Mouse (Mus musculus) liver, postnatal 0 days (tissue): ENCODE measurements around the gene Anp32e. TPM values are rescaled to one million over a fixed set of nuclear protein-coding genes. Genes with fewer than 3 reads are reported as not detected.
A peak's percentile ranks its signal among the peaks of the same experiment; 100 is the strongest.
"Not testable (repeated sequence)": the region's sequence is repeated elsewhere in the genome, so short reads cannot be mapped to it uniquely, and the experiment has no call there.

Experiments
- ATAC-seq: fragments of 200-750 bp; cut with Nextera tagmentation; 2 replicates; pipeline ENCODE4 v1.8.0; 2017; ENCODE audit warnings: mild to moderate bottlenecking, moderate library complexity
- DNase-seq: peaks from one replicate; pipeline ENCODE4 v3.0.0-alpha.2; 2016
- H3K27ac ChIP-seq: fragments of 300-500 bp; sonication (generic); 2 replicates; pipeline ENCODE4 v1.5.1; 2014; ENCODE audit warnings: antibody characterized with exemption, moderate library complexity, mild to moderate bottlenecking, low read depth
- H3K27me3 ChIP-seq: fragments of 300-500 bp; sonication (generic); 2 replicates; pipeline ENCODE4 v1.6.1; 2014; ENCODE audit warnings: low read length, control low read depth, mixed read lengths; ENCODE audit not compliant: insufficient read depth
- H3K36me3 ChIP-seq: fragments of 300-500 bp; sonication (generic); replicated peaks from 2 replicates; pipeline ENCODE4 v1.6.1; 2014; ENCODE audit warnings: mild to moderate bottlenecking, control low read depth, low read length, moderate library complexity, mixed read lengths; ENCODE audit not compliant: insufficient read depth
- H3K4me1 ChIP-seq: fragments of 300-500 bp; sonication (generic); 2 replicates; pipeline ENCODE4 v1.6.1; 2014; ENCODE audit warnings: antibody characterized with exemption, mild to moderate bottlenecking, control low read depth; ENCODE audit not compliant: insufficient read depth
- H3K4me2 ChIP-seq: fragments of 300-500 bp; sonication (generic); 2 replicates; pipeline ENCODE4 v1.6.1; 2014; ENCODE audit warnings: low read depth, mild to moderate bottlenecking, low read length, moderate library complexity, mixed read lengths
- H3K4me3 ChIP-seq: fragments of 300-500 bp; sonication (generic); 2 replicates; pipeline ENCODE4 v1.5.1; 2014; ENCODE audit warnings: low read depth, low read length
- H3K9ac ChIP-seq: fragments of 300-500 bp; sonication (generic); replicated peaks from 2 replicates; pipeline ENCODE4 v1.6.1; 2014; ENCODE audit warnings: mild to moderate bottlenecking, moderate library complexity
- H3K9me3 ChIP-seq: fragments of 300-500 bp; sonication (generic); 2 replicates; pipeline ENCODE4 v1.6.1; 2016; ENCODE audit warnings: mild to moderate bottlenecking, control low read depth, low read length, mixed read lengths
- CTCF ChIP-seq: sonication (generic); IDR thresholded peaks from 2 replicates; pipeline ENCODE4 v1.5.1; 2016; ENCODE audit warnings: antibody characterized with exemption, low read depth
- EP300 ChIP-seq: IDR thresholded peaks from 2 replicates; pipeline ENCODE4 v1.6.1; 2016; ENCODE audit warnings: antibody characterized with exemption, low read depth, mild to moderate bottlenecking
- WGBS: fragments of 180-500 bp; shearing (Covaris S2); extraction: QIAGEN DNeasy Blood & Tissue Kit; methylation state at CpG from one replicate; pipeline ENCODE4 v1.1.7; 2014; ENCODE audit not compliant: insufficient replicate concordance; 5-methylcytosine and 5-hydroxymethylcytosine counted together
- polyA plus RNA-seq: library from polyadenylated mRNA; unstranded; fragments of >200 nt; fragmentation: Nextera tagmentation; extraction: Ambion mirVana; gene quantifications from 2 replicates; pipeline ENCODE4 v1.2.1, GENCODE M21; 2015

Gene Anp32e
- polyA plus RNA-seq, 1 experiment from 2014 or later: 98.4 TPM

GRCm38 (mm10) chr3:95957359-95958148, 28.5 kb downstream of the Anp32e start:
- H3K36me3 ChIP-seq: no peaks in the 10 kb centered on the region
- DNase-seq: no peak
- peak; percentile 35; the same call in 1 of the 2 replicates for ATAC-seq
- no peak for TF ChIP-seq CTCF
- no peak for TF ChIP-seq EP300
- no peak overlapping the region for H3K4me2 ChIP-seq
- 0 out of 2 replicates have a peak overlapping the region, but pooled peaks have one; percentile 11 for H3K27ac ChIP-seq
- no peaks in the 10 kb centered on the region for H3K27me3 ChIP-seq
- no peak overlapping the region for H3K4me3 ChIP-seq
- no peak overlapping the region for H3K9ac ChIP-seq
- H3K9me3 ChIP-seq: no peaks in the 10 kb centered on the region
- peaks cover 9% of the 10 kb centered on the region for H3K4me1 ChIP-seq
- WGBS: 30% methylated on average over 8 of the region's 8 CpGs

GRCm38 (mm10) chr3:95959082-95959481, 30.0 kb downstream of the Anp32e start:
- Histone ChIP-seq H3K4me2 (no peak overlapping the region), H3K4me3 (no peak overlapping the region), H3K9ac (no peak overlapping the region), H3K27me3 (no peaks in the 10 kb centered on the region), H3K27ac (no peak overlapping the region), H3K4me1 (peaks cover 9% of the 10 kb centered on the region), H3K9me3 (no peaks in the 10 kb centered on the region), H3K36me3 (no peaks in the 10 kb centered on the region)
- ATAC-seq: no peak
- TF ChIP-seq EP300: no peak
- TF ChIP-seq CTCF: peak; percentile 81
- 73% methylated on average over 5 of the region's 5 CpGs for WGBS
- peak; percentile 47 for DNase-seq

DNA sequence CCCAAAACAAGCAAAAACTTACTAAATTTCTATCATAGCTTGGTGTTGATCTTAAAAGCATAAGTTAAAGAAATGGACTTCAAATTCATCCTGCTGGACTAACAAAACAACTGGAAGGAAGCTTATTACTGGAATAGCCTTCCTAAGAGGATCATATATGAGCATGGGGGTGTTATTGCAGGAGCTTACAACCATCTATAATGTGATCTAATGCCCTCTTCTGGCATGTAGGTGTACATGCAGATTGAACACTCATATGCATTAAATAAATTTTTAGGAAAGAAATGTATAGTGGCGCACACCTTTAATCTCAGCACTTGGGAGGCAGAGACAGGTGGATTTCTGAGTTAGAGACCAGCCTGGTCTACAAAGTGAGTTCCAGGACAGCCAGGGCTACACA, 30.8 kb downstream of the Anp32e start:
- Histone ChIP-seq H3K27me3 (no peaks in the 10 kb centered on the region), H3K36me3 (no peaks in the 10 kb centered on the region), H3K27ac (no peak overlapping the region), H3K4me2 (no peak overlapping the region), H3K4me1 (peaks cover 9% of the 10 kb centered on the region), H3K9ac (no peak overlapping the region), H3K9me3 (no peaks in the 10 kb centered on the region), H3K4me3 (no peak overlapping the region)
- TF ChIP-seq CTCF (peak; percentile 48), EP300 (no peak)
- no peak for ATAC-seq
- WGBS: 72% methylated on average over 1 of the region's 1 CpGs
- no peak for DNase-seq

DNA sequence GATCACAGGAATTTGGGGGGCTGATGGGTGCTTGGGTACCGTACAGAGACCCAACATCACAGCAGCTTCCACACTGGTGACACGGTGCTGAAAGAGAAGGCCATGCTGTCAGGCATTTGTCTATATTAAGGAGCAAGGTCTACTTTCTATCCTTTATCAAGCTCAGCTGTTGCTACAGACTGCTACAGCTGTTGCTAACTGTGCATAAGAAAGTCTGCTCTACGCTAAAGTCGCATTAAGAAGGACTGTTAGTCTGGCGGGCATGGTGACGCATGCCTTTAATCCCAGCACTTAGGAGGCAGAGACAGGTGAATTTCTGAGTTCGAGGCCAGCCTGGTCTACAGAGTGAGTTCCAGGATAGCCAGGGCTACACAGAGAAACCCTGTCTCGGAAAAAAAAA, 33.1 kb downstream of the Anp32e start:
- not testable (repeated sequence) for H3K27ac ChIP-seq, H3K9me3 ChIP-seq, H3K4me3 ChIP-seq, DNase-seq, H3K4me2 ChIP-seq, ATAC-seq, H3K4me1 ChIP-seq, H3K36me3 ChIP-seq, H3K9ac ChIP-seq, H3K27me3 ChIP-seq
- 83% methylated on average over 8 of the region's 8 CpGs for WGBS

- H3K9me3 ChIP-seq: no peaks in the 10 kb centered on the region
- TF ChIP-seq CTCF (no peak), EP300 (no peak)
- no peak overlapping the region; the same call in 1 of the 2 replicates for H3K9ac ChIP-seq
- WGBS: 50% methylated on average over 2 of the region's 2 CpGs
- ATAC-seq (no peak), DNase-seq (no peak)
- H3K4me3 ChIP-seq: no peak overlapping the region
- no peaks in the 10 kb centered on the region for H3K36me3 ChIP-seq
- no peak overlapping the region for H3K4me2 ChIP-seq
- no peaks in the 10 kb centered on the region for H3K4me1 ChIP-seq
- H3K27ac ChIP-seq: no peak overlapping the region
- no peaks in the 10 kb centered on the region for H3K27me3 ChIP-seq
Observed at GRCm38 (mm10) chr3:95963230-95963629, 34.2 kb downstream of the Anp32e start.

- WGBS: 38% methylated on average over 4 of the region's 4 CpGs
- no peak for ATAC-seq
- TF ChIP-seq CTCF: peak; percentile 63
- no peak for TF ChIP-seq EP300
- DNase-seq: no peak
- H3K4me3 ChIP-seq: no peak overlapping the region
- no peaks in the 10 kb centered on the region for H3K9me3 ChIP-seq
- no peaks in the 10 kb centered on the region for H3K27me3 ChIP-seq
- no peak overlapping the region for H3K27ac ChIP-seq
- no peaks in the 10 kb centered on the region for H3K36me3 ChIP-seq
- no peak overlapping the region for H3K4me2 ChIP-seq
- no peak overlapping the region for H3K9ac ChIP-seq
- H3K4me1 ChIP-seq: no peaks in the 10 kb centered on the region
Observed at GRCm38 (mm10) chr3:95963681-95964080, 34.6 kb downstream of the Anp32e start.
